Mouse (Mus musculus): ENCODE results near the gene Yy1. TPM values are rescaled to one million over a fixed set of nuclear protein-coding genes. Genes with fewer than 3 reads are reported as not detected.
A peak's percentile ranks its signal among the peaks of the same experiment; 100 is the strongest.

Gene Yy1
- polyA plus RNA-seq, 1 experiment from 2014 or later: 21.5 TPM

DNA sequence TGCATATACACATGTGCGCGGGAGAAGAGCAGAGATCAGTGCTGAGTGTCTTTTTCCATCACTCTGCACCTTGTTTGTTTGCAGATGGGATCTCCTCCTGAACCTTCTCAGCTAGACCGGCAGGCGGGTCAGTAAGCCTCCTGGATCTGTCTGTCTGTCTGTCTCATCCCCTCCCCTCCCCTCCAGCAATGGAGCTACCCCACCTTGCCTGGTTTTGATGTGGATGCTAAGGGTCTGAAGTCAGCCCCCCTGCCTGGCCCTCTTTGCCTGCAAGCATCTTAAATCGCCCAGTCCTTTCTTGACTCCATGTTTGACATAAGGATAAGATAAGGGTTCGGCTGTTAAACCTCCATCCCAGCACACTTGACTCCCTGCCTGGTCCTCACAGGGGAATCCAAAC is 32.8 kb upstream of the Yy1 start:
- peaks cover 7% of the 10 kb centered on the region for H3K4me1 ChIP-seq

DNA sequence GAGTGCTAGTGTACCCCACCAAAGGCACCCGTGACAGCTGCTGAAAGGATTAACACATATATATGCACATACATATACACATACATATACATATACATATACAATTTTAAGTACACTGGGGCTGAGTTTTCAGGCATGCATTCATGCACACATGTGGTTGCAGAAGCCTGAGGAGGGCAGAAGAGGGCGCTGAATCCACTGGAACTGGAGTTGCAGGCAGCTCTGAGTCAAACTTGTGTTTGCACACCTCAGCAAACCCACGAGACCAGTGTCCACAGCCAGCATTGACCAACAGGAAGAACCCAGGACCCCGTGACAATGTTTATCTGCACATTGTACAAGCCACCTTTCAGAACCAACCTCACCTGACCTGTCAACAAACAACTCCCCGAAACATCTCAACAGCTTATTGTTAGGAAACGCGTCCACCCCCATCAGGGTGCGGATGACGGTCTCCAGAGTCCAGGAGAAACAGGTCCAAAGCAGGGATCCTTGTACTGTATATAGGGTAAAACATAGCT is 32.2 kb upstream of the Yy1 start:
- no peaks in the 10 kb centered on the region for H3K27me3 ChIP-seq
- H3K4me1 ChIP-seq: peaks cover 7% of the 10 kb centered on the region
- no peak overlapping the region for H3K4me3 ChIP-seq (replicated peaks)
- no peaks in the 10 kb centered on the region for H3K36me3 ChIP-seq (replicated peaks)
- H3K27ac ChIP-seq: no peak overlapping the region
- no peak for ATAC-seq (ENCODE audit: low FRiP score)
- WGBS: 77% methylated on average over 9 of the region's 9 CpGs
- H3K4me2 ChIP-seq: no peak overlapping the region
- H3K9ac ChIP-seq: no peak overlapping the region
- no peaks in the 10 kb centered on the region for H3K9me3 ChIP-seq

More for the DNA sequence above, 32.8 kb upstream of the Yy1 start:
- Histone ChIP-seq H3K9me3 (no peaks in the 10 kb centered on the region), H3K36me3 (replicated peaks) (no peaks in the 10 kb centered on the region), H3K4me2 (no peak overlapping the region), H3K4me3 (replicated peaks) (no peak overlapping the region), H3K27ac (no peak overlapping the region), H3K27me3 (no peaks in the 10 kb centered on the region), H3K9ac (no peak overlapping the region)
- no peak for ATAC-seq (ENCODE audit: low FRiP score)
- WGBS: 93% methylated on average over 6 of the region's 6 CpGs

DNA sequence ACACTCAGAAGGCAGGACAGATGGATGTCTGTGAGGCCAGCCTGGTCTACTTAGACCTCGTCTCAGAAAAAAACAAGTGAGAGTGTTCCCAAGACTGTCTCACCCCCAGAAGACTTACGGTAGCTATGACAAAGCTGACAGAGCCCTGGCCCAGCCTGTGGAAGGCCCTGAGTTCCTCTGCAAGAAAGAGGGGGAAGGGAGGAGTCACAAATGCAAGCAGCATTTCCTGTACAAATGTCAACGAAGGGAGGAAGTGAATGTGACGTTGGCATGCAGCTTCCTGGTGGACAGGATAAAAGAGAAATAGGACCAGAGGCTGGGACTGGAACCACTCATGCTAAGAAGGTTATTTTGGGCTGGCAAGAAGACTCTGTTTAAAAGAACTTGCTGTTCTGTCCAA is 31.6 kb upstream of the Yy1 start:
- no peak for ATAC-seq (ENCODE audit: low FRiP score)
- no peaks in the 10 kb centered on the region for H3K27me3 ChIP-seq
- H3K27ac ChIP-seq: no peak overlapping the region
- no peaks in the 10 kb centered on the region for H3K9me3 ChIP-seq
- peaks cover 7% of the 10 kb centered on the region for H3K4me1 ChIP-seq
- H3K4me3 ChIP-seq (replicated peaks): no peak overlapping the region
- 86% methylated on average over 4 of the region's 4 CpGs for WGBS
- no peaks in the 10 kb centered on the region for H3K36me3 ChIP-seq (replicated peaks)
- no peak overlapping the region for H3K4me2 ChIP-seq
- H3K9ac ChIP-seq: no peak overlapping the region

DNA sequence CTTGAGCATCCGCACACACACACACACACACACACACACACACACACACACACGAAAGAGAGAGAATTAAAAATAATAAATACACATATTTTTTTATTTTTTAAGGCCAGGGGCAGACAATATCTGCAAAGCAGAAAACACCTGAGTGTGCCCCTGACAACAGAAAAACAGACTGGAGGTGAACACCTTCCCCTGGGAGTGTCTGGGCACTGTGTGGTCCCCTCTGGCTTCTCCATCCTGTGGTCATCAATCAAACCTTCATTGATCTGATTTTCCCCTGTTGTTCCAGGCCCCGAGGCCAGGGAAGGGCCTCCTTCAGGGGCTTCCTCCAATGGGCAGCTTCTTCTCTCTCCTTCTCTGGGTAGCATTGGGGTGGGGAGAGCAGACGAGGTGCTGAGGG is 31.1 kb upstream of the Yy1 start:
- Histone ChIP-seq H3K36me3 (replicated peaks) (no peaks in the 10 kb centered on the region), H3K4me3 (replicated peaks) (no peak overlapping the region), H3K27me3 (no peaks in the 10 kb centered on the region), H3K4me2 (no peak overlapping the region), H3K4me1 (peaks cover 7% of the 10 kb centered on the region), H3K9me3 (no peaks in the 10 kb centered on the region), H3K9ac (no peak overlapping the region), H3K27ac (no peak overlapping the region)
- ATAC-seq (ENCODE audit: low FRiP score): no peak
- WGBS: 89% methylated on average over 4 of the region's 4 CpGs

DNA sequence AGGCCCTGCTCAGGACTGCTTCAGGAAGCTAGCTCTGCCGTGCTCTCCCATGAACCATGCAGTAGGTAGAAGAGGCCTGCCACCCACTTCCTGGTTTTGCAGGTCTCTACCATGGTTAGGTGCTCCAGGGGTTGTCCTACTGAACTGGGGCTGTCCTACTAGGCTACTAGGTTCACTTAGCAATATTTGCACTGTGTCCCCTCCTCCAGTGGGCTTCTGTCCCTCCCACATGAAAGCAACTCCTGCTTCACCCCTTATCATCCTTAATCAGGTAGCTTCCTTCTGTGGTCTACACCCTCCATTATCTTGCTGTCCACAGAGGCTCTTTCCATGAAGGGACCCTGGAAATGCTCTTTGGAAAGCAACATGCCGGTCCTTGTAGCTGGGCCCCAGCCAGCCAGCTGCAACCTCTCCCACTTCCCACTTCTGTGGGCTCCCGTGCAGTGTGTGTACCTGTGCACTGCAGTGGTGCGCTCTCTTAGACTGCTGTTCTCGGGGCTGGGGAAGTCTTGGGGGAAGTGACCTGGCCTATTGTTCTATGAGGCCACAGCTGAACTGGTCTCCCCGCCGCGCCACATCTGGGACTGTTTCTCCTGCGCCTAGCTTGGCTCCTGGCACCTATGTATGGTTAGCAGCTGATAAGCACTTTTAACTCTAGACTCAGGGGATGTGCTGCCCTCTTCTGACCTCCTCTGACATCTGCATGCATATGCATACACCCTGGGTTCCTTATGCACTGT is 29.5 kb upstream of the Yy1 start:
- Histone ChIP-seq H3K36me3 (replicated peaks) (no peaks in the 10 kb centered on the region), H3K27me3 (no peaks in the 10 kb centered on the region), H3K4me2 (no peak overlapping the region), H3K4me1 (0 out of 2 replicates have a peak, but pooled peaks cover under 1% of the 10 kb centered on the region), H3K9ac (no peak overlapping the region), H3K27ac (no peak overlapping the region), H3K4me3 (replicated peaks) (no peak overlapping the region), H3K9me3 (no peaks in the 10 kb centered on the region)
- no peak for ATAC-seq (ENCODE audit: low FRiP score)
- WGBS: 70% methylated on average over 9 of the region's 9 CpGs

DNA sequence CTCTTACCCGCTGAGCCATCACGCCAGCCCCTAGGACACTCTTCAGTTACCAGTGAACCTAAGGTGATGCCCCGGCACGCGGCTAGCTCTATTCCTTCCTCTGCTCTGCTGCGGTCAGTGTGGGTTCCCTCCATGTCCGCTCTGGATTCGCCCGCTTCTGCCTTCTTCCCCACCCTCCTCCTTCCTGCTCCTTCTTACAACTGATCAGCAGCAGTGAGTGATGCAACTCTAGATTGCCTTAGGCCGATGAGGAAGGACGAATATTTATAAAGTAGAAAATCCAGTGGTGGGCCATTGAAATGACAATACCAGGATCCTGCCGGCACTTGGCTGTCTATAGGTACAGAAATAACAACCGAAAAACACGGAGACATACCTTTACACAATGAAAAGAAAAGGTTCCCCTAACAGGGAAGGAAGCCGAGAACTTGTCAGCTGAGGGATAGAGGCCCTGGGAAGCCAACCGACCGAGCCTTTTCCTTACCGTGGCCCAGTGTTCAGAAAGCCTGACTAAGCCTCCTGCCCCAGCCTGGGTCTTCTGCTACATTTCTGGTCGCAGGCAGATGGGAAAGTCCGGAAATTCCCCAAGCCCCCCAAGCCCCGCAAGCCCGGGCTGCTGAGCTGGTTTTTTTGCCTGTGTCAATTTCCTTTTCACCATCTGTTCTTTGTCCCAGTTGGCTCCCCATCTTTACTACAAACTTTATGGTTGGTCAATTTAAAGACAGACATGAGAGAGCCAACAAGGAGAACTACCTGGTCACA is 27.7 kb upstream of the Yy1 start:
- no peaks in the 10 kb centered on the region for H3K36me3 ChIP-seq (replicated peaks)
- no peak overlapping the region for H3K9ac ChIP-seq
- no peak overlapping the region for H3K4me2 ChIP-seq
- WGBS: 73% methylated on average over 22 of the region's 22 CpGs
- no peak overlapping the region for H3K4me3 ChIP-seq (replicated peaks)
- no peak for ATAC-seq (ENCODE audit: low FRiP score)
- H3K9me3 ChIP-seq: no peaks in the 10 kb centered on the region
- no peak overlapping the region for H3K27ac ChIP-seq
- H3K4me1 ChIP-seq: no peaks in the 10 kb centered on the region
- H3K27me3 ChIP-seq: no peaks in the 10 kb centered on the region

DNA sequence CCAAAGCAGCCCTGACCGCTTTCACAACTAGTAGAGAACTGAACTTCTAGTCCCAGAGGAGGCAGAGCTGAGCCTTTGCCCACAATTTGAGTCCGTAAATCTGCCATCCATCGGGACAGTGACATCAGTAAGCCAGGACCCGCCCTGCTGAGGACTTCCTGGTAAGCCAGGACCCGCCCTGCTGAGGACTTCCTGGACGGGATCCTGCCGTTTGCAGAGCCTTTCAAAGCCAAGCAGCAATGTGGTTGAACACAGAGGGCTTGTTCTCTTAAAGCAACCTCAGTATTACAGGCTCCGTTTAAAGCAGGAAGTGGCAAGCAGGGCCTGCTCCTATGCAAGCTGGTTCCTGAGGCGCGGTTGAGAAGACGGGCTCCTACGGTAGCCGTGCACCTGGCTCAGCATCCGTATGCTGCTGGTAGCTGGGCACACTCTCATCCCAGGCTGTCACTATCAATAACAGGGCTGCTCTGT is 27.0 kb upstream of the Yy1 start:
- no peak for ATAC-seq (ENCODE audit: low FRiP score)
- Histone ChIP-seq H3K9me3 (no peaks in the 10 kb centered on the region), H3K9ac (no peak overlapping the region), H3K4me3 (replicated peaks) (no peak overlapping the region), H3K4me2 (peak overlapping the region; percentile 24), H3K4me1 (no peaks in the 10 kb centered on the region), H3K27ac (peak overlapping the region; percentile 43; the same call in 1 of the 2 replicates), H3K36me3 (replicated peaks) (0 out of 2 replicates have a peak, but pooled peaks cover 3% of the 10 kb centered on the region), H3K27me3 (no peaks in the 10 kb centered on the region)
- 34% methylated on average over 14 of the region's 14 CpGs for WGBS

DNA sequence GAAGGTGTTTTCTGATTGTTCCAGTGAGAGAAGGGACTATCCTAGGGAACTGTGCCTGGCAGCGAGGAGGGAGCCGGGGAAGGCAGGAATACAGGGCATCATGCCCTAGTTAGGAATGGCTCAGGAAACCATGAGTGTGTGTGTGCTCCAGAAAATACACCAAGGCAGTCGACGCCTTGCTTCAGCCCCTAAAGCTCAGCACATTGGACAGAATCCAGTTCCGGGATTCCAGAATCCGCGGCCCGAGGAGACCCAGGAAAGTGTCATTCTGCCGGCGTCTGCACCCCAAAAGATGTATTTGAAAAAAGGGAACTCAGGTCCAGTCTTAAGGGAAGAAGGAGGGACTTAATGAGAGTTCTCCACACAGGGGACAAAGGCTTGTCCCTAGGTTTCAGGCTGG is 26.5 kb upstream of the Yy1 start:
- no peak for ATAC-seq (ENCODE audit: low FRiP score)
- Histone ChIP-seq H3K36me3 (replicated peaks) (0 out of 2 replicates have a peak, but pooled peaks cover 3% of the 10 kb centered on the region), H3K4me1 (no peaks in the 10 kb centered on the region), H3K9ac (no peak overlapping the region), H3K4me2 (peak overlapping the region; percentile 24; the same call in 1 of the 2 replicates), H3K27ac (peak overlapping the region; percentile 43; the same call in 1 of the 2 replicates), H3K27me3 (no peaks in the 10 kb centered on the region), H3K9me3 (no peaks in the 10 kb centered on the region), H3K4me3 (replicated peaks) (no peak overlapping the region)
- WGBS: 74% methylated on average over 10 of the region's 10 CpGs

DNA sequence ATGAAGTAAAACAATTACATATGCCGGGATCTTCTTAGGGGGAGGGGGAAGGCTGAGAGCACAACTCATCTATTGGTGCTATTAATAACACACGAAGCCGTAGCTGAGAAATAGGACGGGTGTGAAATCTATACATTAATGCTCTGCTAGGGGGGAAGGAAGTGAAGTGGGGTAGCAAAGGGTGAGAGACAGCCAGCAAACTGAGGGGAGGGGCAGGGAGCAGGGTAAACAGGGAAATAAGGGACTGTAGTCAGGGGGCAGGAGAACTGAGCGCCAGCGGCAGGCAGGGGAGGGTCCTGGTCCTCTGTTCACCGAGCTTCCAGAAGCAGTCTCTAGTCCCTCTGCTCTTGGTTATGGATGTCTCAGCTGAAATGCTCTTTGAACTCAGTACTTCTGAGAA is 25.9 kb upstream of the Yy1 start:
- no peak for ATAC-seq (ENCODE audit: low FRiP score)
- Histone ChIP-seq H3K9me3 (no peaks in the 10 kb centered on the region), H3K4me2 (no peak overlapping the region), H3K4me1 (no peaks in the 10 kb centered on the region), H3K4me3 (replicated peaks) (no peak overlapping the region), H3K27me3 (no peaks in the 10 kb centered on the region), H3K36me3 (replicated peaks) (0 out of 2 replicates have a peak, but pooled peaks cover 3% of the 10 kb centered on the region), H3K27ac (no peak overlapping the region), H3K9ac (no peak overlapping the region)
- WGBS: 58% methylated on average over 7 of the region's 7 CpGs

DNA sequence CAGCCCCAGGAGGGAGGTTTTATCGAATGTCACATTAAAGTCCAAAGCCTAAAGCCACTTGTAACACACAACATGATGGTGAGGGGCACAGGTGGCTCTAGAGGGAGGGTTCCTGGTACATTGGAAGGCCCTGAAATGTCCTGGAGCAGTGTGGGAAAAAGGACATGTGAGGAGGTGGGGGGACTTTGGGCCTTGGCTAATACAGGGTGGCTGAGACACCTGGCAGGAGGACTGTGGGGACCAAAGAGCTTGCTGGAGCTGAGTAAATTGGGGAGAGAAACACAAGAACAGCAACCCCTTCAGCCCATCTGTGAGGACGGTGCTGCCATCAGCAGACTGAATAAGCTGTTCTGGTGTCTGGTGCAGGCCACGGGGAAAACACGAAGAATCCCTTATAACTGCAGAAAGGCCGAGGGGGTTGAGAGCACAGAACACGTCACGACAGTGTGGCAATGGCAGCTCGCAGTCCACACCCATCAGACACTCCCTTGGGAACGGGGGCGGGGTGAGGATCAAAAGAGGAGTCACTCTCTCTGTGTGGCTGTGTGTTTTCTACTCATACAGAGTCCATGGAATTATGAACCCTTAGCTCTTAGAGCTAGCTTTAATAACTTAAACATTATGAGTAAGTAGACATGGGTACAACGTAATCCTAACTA is 24.4 kb upstream of the Yy1 start:
- H3K4me2 ChIP-seq: no peak overlapping the region
- no peaks in the 10 kb centered on the region for H3K27me3 ChIP-seq
- WGBS: 93% methylated on average over 11 of the region's 11 CpGs
- no peak overlapping the region for H3K9ac ChIP-seq
- H3K9me3 ChIP-seq: no peaks in the 10 kb centered on the region
- H3K36me3 ChIP-seq (replicated peaks): 0 out of 2 replicates have a peak, but pooled peaks cover 6% of the 10 kb centered on the region
- H3K4me3 ChIP-seq (replicated peaks): no peak overlapping the region
- ATAC-seq (ENCODE audit: low FRiP score): no peak
- no peak overlapping the region for H3K27ac ChIP-seq
- H3K4me1 ChIP-seq: no peaks in the 10 kb centered on the region

DNA sequence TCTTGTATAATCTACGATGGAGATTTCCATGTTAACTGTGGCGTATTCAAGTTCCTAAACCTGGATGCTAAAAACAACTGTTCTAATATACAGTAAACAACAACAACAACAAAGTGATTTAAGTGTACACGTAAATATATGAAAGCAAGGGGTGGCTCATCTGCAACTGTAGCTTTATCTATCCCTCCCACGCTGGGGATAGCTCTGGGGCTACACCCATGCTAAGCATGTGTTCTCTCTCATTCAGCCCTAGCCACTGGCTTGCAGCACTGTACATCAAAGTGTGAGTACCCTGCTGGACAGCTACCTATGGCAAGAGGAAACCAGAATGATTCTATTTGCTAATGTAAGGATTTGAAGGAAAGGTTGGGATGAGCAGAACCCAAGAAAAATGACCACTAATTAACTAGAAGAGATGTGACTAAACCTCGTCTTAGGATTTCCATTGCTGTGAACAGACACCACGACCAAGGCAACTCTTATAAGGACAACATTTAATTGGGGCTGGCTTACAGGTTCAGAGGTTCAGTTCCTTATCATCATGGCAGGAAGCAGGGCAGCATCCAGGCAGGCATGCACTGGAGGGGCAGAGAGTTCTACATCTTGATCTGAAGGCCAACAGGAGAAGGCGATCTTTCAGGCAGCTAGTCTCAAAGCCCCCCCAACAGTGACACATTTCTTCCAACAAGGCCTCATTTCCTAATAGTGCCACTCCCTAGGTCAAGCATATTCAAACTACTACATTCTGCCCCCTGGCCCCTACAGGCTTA is 12.5 kb upstream of the Yy1 start:
- Histone ChIP-seq H3K27me3 (no peaks in the 10 kb centered on the region), H3K9ac (no peak overlapping the region), H3K36me3 (replicated peaks) (peaks cover 48% of the 10 kb centered on the region), H3K4me3 (replicated peaks) (no peak overlapping the region), H3K27ac (no peak overlapping the region), H3K9me3 (peaks cover 15% of the 10 kb centered on the region; the same call in 1 of the 2 replicates), H3K4me1 (no peaks in the 10 kb centered on the region), H3K4me2 (no peak overlapping the region)
- WGBS: 97% methylated on average over 7 of the region's 7 CpGs
- ATAC-seq (ENCODE audit: low FRiP score): no peak
